Mouse (Mus musculus): Measurements from ENCODE around the gene Catsper3.

The Catsper3 gene

DNA sequence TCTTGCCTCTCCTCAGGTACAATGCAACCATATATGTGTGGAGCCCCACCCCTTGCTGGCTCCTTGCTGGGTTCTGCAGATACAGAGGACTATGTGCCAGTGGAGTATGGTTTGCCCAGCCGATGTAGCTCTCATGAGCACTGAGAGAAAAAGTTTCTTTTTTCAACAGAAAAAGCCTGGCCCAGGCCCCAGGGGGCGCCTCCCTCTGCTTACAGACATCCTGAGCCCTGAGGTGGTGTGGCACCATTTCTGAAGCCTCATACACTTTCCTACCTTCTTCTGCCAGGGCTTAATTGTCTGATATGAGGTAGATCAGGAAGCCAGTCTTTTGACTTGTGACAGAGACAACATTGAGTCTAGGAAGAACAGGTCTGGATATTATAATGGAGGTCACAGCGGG is 67.8 kb downstream of the Catsper3 start:
- peak; percentile 11 for DNase-seq (ENCODE audit: low read depth, low spot score)

DNA sequence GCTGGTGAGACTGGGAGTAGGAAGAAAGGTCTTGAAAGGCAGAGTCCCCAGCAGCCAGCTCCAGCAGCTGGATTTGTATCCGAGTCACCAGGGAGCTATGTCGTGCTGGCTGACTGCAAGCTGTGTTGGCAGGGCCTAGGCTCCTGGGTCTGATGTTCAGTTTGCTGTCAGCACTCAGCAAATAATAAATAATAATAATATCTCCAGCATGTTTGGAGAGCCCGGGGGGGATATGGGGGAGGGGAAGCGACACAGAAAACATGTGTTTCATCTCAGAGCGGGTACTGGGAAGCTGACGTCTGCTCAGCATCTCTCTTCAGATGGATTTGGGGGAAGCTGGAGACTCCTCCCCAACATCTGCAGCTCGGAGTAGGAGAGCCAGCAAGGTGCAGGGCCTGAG is 71.4 kb downstream of the Catsper3 start:
- DNase-seq (ENCODE audit: low read depth, low spot score), result no peak

DNA sequence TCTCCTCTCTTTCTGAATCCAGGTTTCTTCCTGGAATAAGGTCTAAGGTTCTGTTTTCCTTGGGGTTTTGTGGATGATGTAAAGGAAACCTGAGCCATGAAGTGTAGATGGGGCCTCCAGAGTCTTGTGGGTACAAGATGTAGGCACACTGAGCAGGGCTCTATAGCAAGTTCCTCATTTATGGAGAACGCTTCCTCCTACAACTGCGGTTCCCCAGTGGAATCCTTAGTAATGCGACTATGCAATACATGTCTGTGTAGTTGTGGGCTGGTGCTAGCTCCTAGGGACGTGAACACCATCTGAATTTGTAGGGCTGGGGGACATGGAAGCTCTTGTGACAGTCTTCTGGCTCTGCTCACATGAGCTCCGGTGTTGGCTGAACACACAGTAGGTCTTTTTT is 74.1 kb downstream of the Catsper3 start:
- DNase-seq (ENCODE audit: low read depth, low spot score), result no peak
